Mouse (Mus musculus) testis, adult 2 months (tissue): ENCODE measurements around the gene Rnf187.

Experiments
- CTCF ChIP-seq: fragments of 200-500 bp; IDR thresholded peaks from 2 replicates; pipeline ENCODE4 v1.5.1; 2012; ENCODE audit warnings: low read depth, mild to moderate bottlenecking, inconsistent platforms, low read length, moderate library complexity; ENCODE audit not compliant: control insufficient read depth, insufficient read depth, insufficient replicate concordance
- POLR2A ChIP-seq: fragments of 200-500 bp; IDR thresholded peaks from 2 replicates; pipeline ENCODE4 v1.6.1; 2012; ENCODE audit warnings: low read depth, mild to moderate bottlenecking, inconsistent platforms, low read length, moderate library complexity; ENCODE audit not compliant: control insufficient read depth

GRCm38 (mm10) chr11:58959921-58960465 lies 21.3 kb upstream of the Rnf187 start:
- no peak; the same call in 1 of the 2 replicates for TF ChIP-seq POLR2A
- no peak for TF ChIP-seq CTCF
